Mouse (Mus musculus) midbrain, embryonic 12.5 days (tissue): ENCODE results near the gene Eid3. TPM values are rescaled to one million over a fixed set of nuclear protein-coding genes. Genes with fewer than 3 reads are reported as not detected.

Experiments used
- ATAC-seq: fragments of 200-750 bp; cut with Nextera tagmentation; 2 replicates; pipeline ENCODE4 v1.8.0; 2017; ENCODE audit warnings: low read depth, moderate TSS enrichment, moderate library complexity; ENCODE audit not compliant: low FRiP score
- H3K27ac ChIP-seq: fragments of 300-500 bp; sonication (generic); replicated peaks from 2 replicates; pipeline ENCODE4 v1.5.1; 2016; ENCODE audit warnings: mild to moderate bottlenecking
- H3K27me3 ChIP-seq: fragments of 300-500 bp; sonication (generic); 2 replicates; pipeline ENCODE4 v1.6.1; 2016; ENCODE audit warnings: mild to moderate bottlenecking
- H3K36me3 ChIP-seq: fragments of 300-500 bp; sonication (generic); 2 replicates; pipeline ENCODE4 v1.6.1; 2016
- H3K4me1 ChIP-seq: fragments of 300-500 bp; sonication (generic); 2 replicates; pipeline ENCODE4 v1.6.1; 2016
- H3K4me2 ChIP-seq: fragments of 300-500 bp; sonication (generic); replicated peaks from 2 replicates; pipeline ENCODE4 v1.6.1; 2016; ENCODE audit warnings: mild to moderate bottlenecking, moderate library complexity
- H3K4me3 ChIP-seq: fragments of 300-500 bp; sonication (generic); 2 replicates; pipeline ENCODE4 v1.5.1; 2016; ENCODE audit warnings: mild to moderate bottlenecking
- H3K9ac ChIP-seq: fragments of 300-500 bp; sonication (generic); replicated peaks from 2 replicates; pipeline ENCODE4 v1.6.1; 2016; ENCODE audit warnings: mild to moderate bottlenecking, moderate library complexity
- H3K9me3 ChIP-seq: fragments of 300-500 bp; sonication (generic); 2 replicates; pipeline ENCODE4 v1.6.1; 2016; ENCODE audit warnings: mild to moderate bottlenecking
- WGBS: fragments of 180-500 bp; shearing (Covaris S2); methylation state at CpG from one replicate; pipeline ENCODE4 v1.1.7; 2016; 5-methylcytosine and 5-hydroxymethylcytosine counted together
- polyA plus RNA-seq: library from polyadenylated mRNA; unstranded; fragments of >200 nt; fragmentation: Nextera tagmentation; extraction: Ambion mirVana; gene quantifications from 2 replicates; pipeline ENCODE4 v1.2.1, GENCODE M21; 2016

The Eid3 gene
- 0.69 and 0.80 TPM in 2 replicates for polyA plus RNA-seq

- H3K4me1 ChIP-seq: peaks cover 26% of the 10 kb centered on the region
- no peak within 1 kb of the TSS for H3K4me3 ChIP-seq
- H3K9me3 ChIP-seq: no peaks in the 10 kb centered on the region
- H3K36me3 ChIP-seq: peaks cover 45% of the 10 kb centered on the region
- no peaks in the 10 kb centered on the region for H3K27me3 ChIP-seq
- H3K9ac ChIP-seq: no peak within 1 kb of the TSS
- no peak for ATAC-seq
- WGBS: 58% methylated on average over 9 of the region's 9 CpGs
- no peak within 1 kb of the TSS for H3K27ac ChIP-seq
- no peak within 1 kb of the TSS for H3K4me2 ChIP-seq
Observed at GRCm38 (mm10) chr10:82866356-82866755, at the start of gene Eid3. TSS of gene Eid3 (plus strand) at chr10:82866626.

GRCm38 (mm10) chr10:82817514-82817913 lies 48.9 kb upstream of the Eid3 start:
- no peak for ATAC-seq

GRCm38 (mm10) chr10:82817936-82818335 lies 48.5 kb upstream of the Eid3 start:
- Histone ChIP-seq H3K4me1 (peaks cover 11% of the 10 kb centered on the region; the same call in 1 of the 2 replicates), H3K27me3 (no peaks in the 10 kb centered on the region), H3K9ac (no peak overlapping the region), H3K4me2 (no peak overlapping the region), H3K27ac (no peak overlapping the region), H3K4me3 (no peak overlapping the region), H3K36me3 (no peaks in the 10 kb centered on the region), H3K9me3 (no peaks in the 10 kb centered on the region)
- ATAC-seq: no peak
- 59% methylated on average over 9 of the region's 9 CpGs for WGBS

More at GRCm38 (mm10) chr10:82817514-82817913, 48.9 kb upstream of the Eid3 start:
- no peak overlapping the region for H3K4me2 ChIP-seq
- H3K4me1 ChIP-seq: peaks cover 11% of the 10 kb centered on the region; the same call in 1 of the 2 replicates
- H3K9ac ChIP-seq: no peak overlapping the region
- no peaks in the 10 kb centered on the region for H3K27me3 ChIP-seq
- no peak overlapping the region for H3K27ac ChIP-seq
- H3K36me3 ChIP-seq: no peaks in the 10 kb centered on the region
- H3K9me3 ChIP-seq: no peaks in the 10 kb centered on the region
- H3K4me3 ChIP-seq: no peak overlapping the region
- WGBS: 66% methylated on average over 3 of the region's 3 CpGs

- no peak for ATAC-seq
- Histone ChIP-seq H3K4me1 (peaks cover 11% of the 10 kb centered on the region; the same call in 1 of the 2 replicates), H3K27me3 (no peaks in the 10 kb centered on the region), H3K4me2 (no peak overlapping the region), H3K27ac (no peak overlapping the region), H3K36me3 (no peaks in the 10 kb centered on the region), H3K9ac (no peak overlapping the region), H3K9me3 (no peaks in the 10 kb centered on the region), H3K4me3 (no peak overlapping the region)
- 72% methylated on average over 6 of the region's 6 CpGs for WGBS
Observed at GRCm38 (mm10) chr10:82818661-82819060, 47.8 kb upstream of the Eid3 start.

- no peak overlapping the region for H3K4me2 ChIP-seq
- no peak overlapping the region for H3K4me3 ChIP-seq
- H3K9me3 ChIP-seq: no peaks in the 10 kb centered on the region
- H3K4me1 ChIP-seq: peaks cover 1% of the 10 kb centered on the region; the same call in 1 of the 2 replicates
- H3K27me3 ChIP-seq: no peaks in the 10 kb centered on the region
- ATAC-seq: no peak
- H3K36me3 ChIP-seq: no peaks in the 10 kb centered on the region
- 81% methylated on average over 14 of the region's 14 CpGs for WGBS
- H3K9ac ChIP-seq: no peak overlapping the region
- no peak overlapping the region for H3K27ac ChIP-seq
Observed at GRCm38 (mm10) chr10:82823108-82823778, 43.2 kb upstream of the Eid3 start.

- H3K4me1 ChIP-seq: no peaks in the 10 kb centered on the region; the same call in 1 of the 2 replicates
- no peaks in the 10 kb centered on the region for H3K27me3 ChIP-seq
- H3K9ac ChIP-seq: no peak overlapping the region
- no peak overlapping the region for H3K27ac ChIP-seq
- H3K4me2 ChIP-seq: no peak overlapping the region
- no peaks in the 10 kb centered on the region for H3K9me3 ChIP-seq
- H3K4me3 ChIP-seq: no peak overlapping the region
- ATAC-seq: no peak
- 70% methylated on average over 5 of the region's 5 CpGs for WGBS
- no peaks in the 10 kb centered on the region for H3K36me3 ChIP-seq
Observed at GRCm38 (mm10) chr10:82823779-82824177, 42.6 kb upstream of the Eid3 start.

GRCm38 (mm10) chr10:82824541-82824940 lies 41.9 kb upstream of the Eid3 start:
- Histone ChIP-seq H3K4me1 (no peaks in the 10 kb centered on the region; the same call in 1 of the 2 replicates), H3K4me3 (no peak overlapping the region), H3K27ac (no peak overlapping the region), H3K36me3 (no peaks in the 10 kb centered on the region), H3K27me3 (no peaks in the 10 kb centered on the region), H3K9me3 (no peaks in the 10 kb centered on the region), H3K4me2 (no peak overlapping the region), H3K9ac (no peak overlapping the region)
- no peak for ATAC-seq
- 78% methylated on average over 10 of the region's 10 CpGs for WGBS

- ATAC-seq: no peak
- WGBS: 63% methylated on average over 6 of the region's 6 CpGs
- Histone ChIP-seq H3K27ac (no peak overlapping the region), H3K4me1 (no peaks in the 10 kb centered on the region; the same call in 1 of the 2 replicates), H3K9ac (no peak overlapping the region), H3K36me3 (no peaks in the 10 kb centered on the region), H3K27me3 (no peaks in the 10 kb centered on the region), H3K4me3 (no peak overlapping the region), H3K4me2 (no peak overlapping the region), H3K9me3 (no peaks in the 10 kb centered on the region)
Observed at GRCm38 (mm10) chr10:82826516-82826915, 39.9 kb upstream of the Eid3 start.

GRCm38 (mm10) chr10:82833926-82834325 lies 32.5 kb upstream of the Eid3 start, which contains the start of gene Txnrd1:
TSS of gene Txnrd1 (plus strand) at chr10:82833951.
- no peak within 1 kb of the TSS for H3K4me3 ChIP-seq
- H3K9ac ChIP-seq: no peak within 1 kb of the TSS; the same call in 1 of the 2 replicates
- H3K4me2 ChIP-seq: no peak within 1 kb of the TSS
- ATAC-seq: no peak
- H3K36me3 ChIP-seq: no peaks in the 10 kb centered on the region
- H3K4me1 ChIP-seq: peaks cover 5% of the 10 kb centered on the region; the same call in 1 of the 2 replicates
- no peak within 1 kb of the TSS for H3K27ac ChIP-seq
- no peaks in the 10 kb centered on the region for H3K9me3 ChIP-seq
- no peaks in the 10 kb centered on the region for H3K27me3 ChIP-seq
- WGBS: 61% methylated on average over 9 of the region's 9 CpGs

GRCm38 (mm10) chr10:82835898-82836297 lies 30.5 kb upstream of the Eid3 start:
- Histone ChIP-seq H3K9ac (no peak overlapping the region), H3K27ac (no peak overlapping the region), H3K36me3 (no peaks in the 10 kb centered on the region), H3K4me3 (no peak overlapping the region), H3K9me3 (no peaks in the 10 kb centered on the region), H3K4me2 (no peak overlapping the region), H3K4me1 (peaks cover 5% of the 10 kb centered on the region; the same call in 1 of the 2 replicates), H3K27me3 (no peaks in the 10 kb centered on the region)
- WGBS: 88% methylated on average over 3 of the region's 3 CpGs
- no peak for ATAC-seq

- Histone ChIP-seq H3K9ac (no peak overlapping the region), H3K4me3 (no peak overlapping the region), H3K4me1 (peaks cover 5% of the 10 kb centered on the region; the same call in 1 of the 2 replicates), H3K27me3 (no peaks in the 10 kb centered on the region), H3K27ac (no peak overlapping the region), H3K9me3 (no peaks in the 10 kb centered on the region), H3K4me2 (no peak overlapping the region), H3K36me3 (no peaks in the 10 kb centered on the region)
- whole genome bisulfite sequencing: 79% methylated on average over 7 of the region's 7 CpGs
- ATAC-seq: no peak
Observed at GRCm38 (mm10) chr10:82838390-82838789, 28.0 kb upstream of the Eid3 start.

- no peaks in the 10 kb centered on the region for H3K9me3 ChIP-seq
- H3K9ac ChIP-seq: no peak overlapping the region
- H3K4me1 ChIP-seq: no peaks in the 10 kb centered on the region
- WGBS: 62% methylated on average over 6 of the region's 6 CpGs
- no peak overlapping the region for H3K27ac ChIP-seq
- H3K27me3 ChIP-seq: no peaks in the 10 kb centered on the region
- H3K36me3 ChIP-seq: no peaks in the 10 kb centered on the region
- no peak overlapping the region for H3K4me2 ChIP-seq
- ATAC-seq: no peak
- no peak overlapping the region for H3K4me3 ChIP-seq
Observed at GRCm38 (mm10) chr10:82844090-82844489, 22.3 kb upstream of the Eid3 start.
